Mouse (Mus musculus) erythroblast, embryonic 14.5 days (primary cell): Measurements from ENCODE around the gene Trim65.

Experiments
- GATA1 ChIP-seq: IDR thresholded peaks from 2 replicates; pipeline ENCODE4 v1.6.1; 2012; ENCODE audit warnings: low read length, inconsistent platforms, mixed read lengths
- TAL1 ChIP-seq: IDR thresholded peaks from 3 replicates; pipeline ENCODE4 v1.6.1; 2012; ENCODE audit warnings: low read length, inconsistent platforms, mixed read lengths

DNA sequence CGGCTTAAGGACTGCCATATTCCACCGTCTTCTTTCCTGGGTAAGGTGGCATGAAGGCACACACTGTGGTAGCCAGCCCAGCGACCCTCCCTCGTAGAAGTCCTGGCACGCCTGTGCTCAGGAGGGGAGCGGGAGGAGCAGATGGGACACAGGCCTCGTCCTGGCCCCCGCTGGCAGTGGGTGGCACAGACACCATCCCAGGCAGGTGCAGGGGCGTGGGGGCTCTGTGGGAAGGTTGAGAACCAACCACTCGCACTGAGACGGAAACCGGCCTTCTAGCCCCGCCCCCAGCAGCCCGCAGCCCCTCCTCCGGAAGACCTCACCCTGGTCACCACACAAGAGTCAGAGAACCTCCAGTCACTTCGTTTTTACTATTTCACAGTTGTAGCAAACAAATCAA lies 52.7 kb downstream of the Trim65 start:
- TF ChIP-seq GATA1 (no peak), TAL1 (no peak)
